Mouse (Mus musculus) frontal cortex, postnatal 36 days (tissue): Measurements from ENCODE around the gene S1pr3.

ENCODE experiments used
- DNase-seq, 2 experiments: peaks; one replicate each; pipeline ENCODE4 v3.0.0; 2022; ENCODE audit warnings: low spot score in 2 of 2

S1pr3 gene

DNA sequence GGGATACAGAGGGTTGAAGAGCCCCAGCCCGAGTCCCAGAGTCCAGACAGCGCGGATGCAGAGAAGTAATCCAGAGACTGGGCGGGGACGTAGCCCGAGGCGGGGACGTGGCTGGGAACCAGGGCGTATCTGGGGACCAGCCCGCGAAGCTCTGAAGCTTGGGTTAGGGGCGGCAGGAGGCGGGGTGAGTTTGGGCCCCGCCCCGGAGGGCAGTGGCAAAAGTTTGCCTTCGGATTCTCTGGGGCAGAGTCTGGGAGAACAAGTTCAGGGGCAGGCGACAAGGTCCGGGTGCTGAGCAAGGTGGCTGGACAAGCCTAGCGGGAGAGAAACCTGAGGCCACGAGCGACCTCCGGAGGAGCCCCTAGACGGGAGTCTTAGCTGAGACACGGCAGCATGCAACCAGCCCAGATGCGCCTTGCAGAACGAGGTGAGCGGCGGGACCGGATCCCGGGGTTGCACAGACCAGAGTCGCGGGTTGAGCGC lies at the start of gene S1pr3:
S1pr3 (plus strand) TSS at position 121 of the 483 bp plus-strand sequence.
- DNase-seq = no peak

DNA sequence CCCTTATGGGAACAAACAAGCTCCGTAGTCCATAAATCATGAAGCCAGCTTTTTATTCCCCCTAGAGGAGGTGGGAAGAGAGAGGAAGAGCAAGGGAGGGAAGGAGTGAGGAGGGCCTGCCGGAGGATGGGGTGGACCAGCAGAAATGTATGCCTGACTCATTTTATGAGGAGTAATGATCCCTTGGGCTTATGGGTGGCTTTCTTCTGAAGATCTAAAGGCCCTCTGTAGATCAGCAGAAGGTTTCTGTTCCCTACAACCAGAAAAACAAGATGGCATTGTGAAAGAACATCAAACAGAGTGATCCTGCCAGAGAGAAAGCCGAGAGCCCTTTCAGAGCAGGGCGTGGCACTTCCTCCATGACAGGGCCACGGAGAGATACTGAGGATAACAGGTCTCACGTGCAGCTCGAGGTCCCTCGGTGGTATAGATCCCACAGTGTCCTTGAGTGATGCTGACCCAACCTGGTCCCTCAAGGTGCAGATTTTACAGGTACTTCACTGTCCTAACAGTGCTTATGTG lies 47.9 kb upstream of the S1pr3 start:
- no peak for DNase-seq

DNA sequence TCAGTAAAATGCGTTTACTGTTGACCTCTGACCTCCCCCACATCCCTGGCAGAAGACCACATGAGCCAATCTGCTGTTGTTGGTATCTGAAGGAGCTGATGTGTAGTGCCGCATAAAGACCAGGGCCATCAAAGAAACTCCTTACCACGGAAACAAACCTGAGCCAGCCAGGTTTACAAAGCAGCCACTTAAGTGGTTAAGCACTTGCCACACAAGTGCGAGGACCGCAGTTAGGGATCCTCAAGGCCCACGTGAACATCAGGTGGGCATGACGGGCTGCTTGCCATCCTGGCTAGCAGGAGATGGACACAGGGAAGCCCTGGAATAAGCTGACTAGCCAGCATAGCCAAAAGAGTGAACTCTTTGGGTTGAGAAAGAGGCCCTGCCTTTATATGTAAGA lies 45.0 kb upstream of the S1pr3 start:
- DNase-seq = no peak

DNA sequence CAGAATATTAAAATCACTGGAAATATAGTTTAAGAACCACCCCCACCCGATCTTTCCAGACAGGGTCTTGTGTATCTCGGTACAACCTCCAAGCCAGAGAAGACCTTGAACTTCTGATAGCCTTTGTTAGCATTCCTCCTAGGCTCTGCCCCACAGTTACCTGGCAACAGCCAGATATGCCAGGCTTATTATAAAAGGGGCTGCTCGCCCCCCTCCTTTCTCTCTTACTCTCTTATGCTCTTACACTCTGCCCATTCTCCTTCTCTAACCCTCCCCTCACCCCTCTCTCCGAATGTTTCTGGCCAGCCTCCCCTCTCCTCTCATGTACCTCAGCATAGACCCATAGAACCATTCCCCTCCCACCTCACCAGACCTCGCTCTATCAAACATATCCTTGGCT lies 44.5 kb upstream of the S1pr3 start:
- no peak for DNase-seq

DNA sequence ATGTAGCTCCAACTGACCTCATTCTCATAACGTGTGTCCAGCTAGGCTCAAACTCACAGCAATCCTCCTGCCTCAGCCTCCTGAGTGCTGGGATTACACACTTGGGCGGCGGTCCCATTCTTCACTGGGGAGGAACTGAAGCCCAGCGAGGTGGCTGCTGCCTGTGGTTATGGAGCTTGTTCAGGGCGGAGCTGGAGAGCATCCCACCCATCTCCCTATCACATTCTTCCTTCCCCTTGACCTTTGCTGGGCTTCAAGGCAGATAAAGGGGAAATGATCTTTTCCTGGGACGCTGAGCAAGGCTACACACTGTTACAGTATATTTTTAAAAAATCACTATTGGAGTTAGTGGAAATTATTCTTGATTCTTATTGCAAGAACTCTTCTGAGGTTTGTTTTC lies 43.2 kb upstream of the S1pr3 start:
- DNase-seq = no peak

DNA sequence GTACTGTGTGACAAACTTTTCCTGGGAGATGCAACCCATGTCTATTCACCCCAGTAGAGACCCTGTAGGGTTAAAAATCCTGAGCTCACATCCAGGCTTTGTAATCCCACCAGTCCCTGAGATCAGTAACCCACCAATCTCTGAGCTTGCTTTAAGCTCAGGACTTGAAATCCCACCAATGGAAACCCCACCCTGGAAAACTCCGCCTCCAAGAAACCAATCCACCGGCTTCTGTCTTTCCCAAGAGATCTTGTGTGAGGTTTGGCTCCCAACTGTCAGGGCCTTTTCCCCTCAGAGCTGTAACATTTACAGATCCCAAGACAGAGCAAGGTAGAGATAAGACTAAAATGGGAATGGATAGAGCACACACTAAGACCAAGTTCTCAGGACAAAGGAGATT lies 40.1 kb upstream of the S1pr3 start:
- DNase-seq = no peak

DNA sequence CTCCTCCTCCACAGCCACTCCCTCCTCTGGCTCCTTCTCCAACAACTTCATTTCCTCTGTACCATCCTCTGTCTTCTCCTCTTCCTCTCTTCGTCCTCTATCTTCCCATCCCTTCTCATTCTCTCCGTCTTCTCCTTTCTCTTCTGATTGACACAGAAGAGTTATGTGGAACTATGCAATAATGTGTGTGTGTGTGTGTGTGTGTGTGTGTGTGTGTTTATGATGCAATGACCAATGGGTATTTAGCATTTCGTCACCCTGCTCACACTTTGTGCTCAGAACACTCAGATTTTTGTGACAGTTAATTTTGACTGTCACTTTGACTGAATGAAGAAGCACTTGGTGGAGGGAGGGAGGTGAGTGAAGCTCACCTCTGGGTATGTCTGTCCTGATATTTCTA lies 39.1 kb upstream of the S1pr3 start:
- no peak for DNase-seq

DNA sequence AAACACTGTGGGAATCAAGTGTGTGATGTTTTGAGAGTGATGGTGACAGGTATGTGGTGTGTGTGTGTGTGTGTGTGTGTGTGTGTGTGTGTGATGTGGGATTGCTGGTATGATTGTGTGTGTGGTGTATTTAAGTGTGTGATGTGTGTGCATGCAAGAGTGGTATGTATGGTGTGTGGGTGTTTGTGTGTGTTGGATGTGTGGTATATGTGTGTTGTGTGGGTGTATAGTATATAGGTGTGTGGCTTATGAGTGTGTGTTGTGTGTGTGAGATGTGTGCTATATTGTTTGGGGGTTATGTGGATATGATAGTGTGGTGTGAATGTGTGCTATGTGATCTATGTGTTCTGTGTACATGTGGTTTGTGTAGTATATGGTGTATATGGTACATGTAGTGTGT lies 35.4 kb upstream of the S1pr3 start:
- DNase-seq = no peak

DNA sequence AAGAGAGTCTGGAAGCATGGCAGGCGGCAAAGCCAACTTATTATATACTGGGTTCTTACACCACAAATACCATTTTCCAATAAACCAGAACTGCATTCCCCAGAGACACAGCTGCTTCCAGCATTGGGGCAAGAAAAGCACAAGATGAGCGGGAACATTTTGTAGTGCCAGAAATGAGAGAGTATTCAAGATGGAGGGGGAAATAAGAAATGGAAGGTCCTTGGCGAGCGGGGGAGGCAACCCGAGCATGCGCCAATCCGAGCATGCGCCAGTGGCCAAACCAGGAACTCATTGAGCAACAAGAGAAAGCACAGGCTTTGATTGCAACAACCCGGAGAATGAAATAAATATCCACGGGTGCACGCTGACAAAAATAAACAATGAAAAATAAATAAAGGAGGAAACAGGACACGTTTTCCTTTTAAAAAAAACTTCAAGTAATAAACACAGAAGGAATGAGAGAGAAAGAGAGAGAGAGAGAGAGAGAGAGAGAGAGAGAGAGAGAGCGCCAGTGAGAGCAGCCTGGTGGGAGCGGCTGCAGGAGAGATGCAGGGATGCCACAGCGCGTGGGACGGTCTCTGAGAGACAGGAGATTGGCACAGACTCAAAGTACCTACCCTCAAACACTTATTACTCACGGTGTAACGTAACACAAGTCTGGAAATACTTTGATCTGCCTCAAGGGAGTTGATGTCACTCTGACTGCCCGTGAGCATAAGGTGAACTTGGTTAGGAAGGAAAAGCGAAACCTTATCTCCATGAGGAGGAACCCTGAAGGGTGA lies 34.2 kb upstream of the S1pr3 start:
- DNase-seq = peak in 1 of 2 experiments; percentile 31

DNA sequence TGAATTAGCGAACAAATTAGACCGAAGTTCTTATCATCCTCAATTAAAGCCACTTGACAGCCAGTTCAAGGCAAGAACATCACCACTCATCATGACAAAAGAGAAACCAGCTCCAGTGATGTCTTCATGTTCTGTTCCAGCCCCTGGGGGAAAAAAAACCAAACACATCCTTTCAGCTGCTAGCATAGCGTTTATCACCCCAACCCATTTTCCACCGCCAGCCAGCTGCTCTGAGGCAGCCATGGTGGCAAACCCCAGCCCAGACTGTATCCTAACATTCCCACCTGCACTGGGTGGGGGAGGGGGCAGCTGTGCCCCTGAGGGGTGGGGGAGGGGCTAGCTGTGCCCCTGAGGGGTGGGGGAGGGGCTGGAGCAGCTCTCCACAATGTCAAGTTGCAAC lies 30.3 kb upstream of the S1pr3 start:
- no peak for DNase-seq

DNA sequence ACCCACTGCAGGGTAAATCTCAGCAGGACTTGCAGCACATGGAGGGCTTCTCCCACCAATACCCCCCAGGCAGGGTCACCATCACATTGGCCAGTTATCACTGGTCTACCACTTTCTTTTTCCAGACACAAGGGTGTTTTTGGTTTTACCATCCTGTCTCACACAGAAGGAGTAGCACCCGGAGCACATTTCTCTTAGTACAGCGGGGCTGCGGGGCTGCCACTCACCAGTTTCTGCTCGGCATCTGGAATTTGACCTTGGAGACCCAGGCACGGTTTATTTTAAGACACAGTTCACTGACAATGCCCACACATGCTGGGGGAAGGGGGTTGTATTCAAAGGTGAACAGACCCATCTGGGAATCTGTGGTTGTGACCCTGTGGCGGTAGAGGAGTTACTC lies 28.8 kb upstream of the S1pr3 start:
- no peak for DNase-seq

DNA sequence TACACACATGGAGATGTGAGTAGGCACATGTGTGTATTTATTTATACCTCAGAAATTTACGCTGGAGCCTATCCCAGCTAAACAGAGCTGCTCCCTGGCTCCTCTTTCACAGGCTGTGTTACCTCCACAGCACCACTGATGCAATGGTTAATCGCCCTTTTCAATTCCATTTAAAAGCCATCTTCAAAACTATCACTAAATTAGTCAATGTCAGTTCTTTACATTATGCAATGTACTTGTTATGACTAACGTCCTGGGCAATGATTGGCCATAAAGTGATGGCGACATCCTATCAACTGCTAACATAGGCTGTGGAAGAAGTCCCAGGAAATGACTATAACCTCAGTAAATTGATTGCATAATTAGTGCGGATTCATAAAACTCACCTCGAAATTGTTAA lies 26.9 kb upstream of the S1pr3 start:
- DNase-seq = no peak

DNA sequence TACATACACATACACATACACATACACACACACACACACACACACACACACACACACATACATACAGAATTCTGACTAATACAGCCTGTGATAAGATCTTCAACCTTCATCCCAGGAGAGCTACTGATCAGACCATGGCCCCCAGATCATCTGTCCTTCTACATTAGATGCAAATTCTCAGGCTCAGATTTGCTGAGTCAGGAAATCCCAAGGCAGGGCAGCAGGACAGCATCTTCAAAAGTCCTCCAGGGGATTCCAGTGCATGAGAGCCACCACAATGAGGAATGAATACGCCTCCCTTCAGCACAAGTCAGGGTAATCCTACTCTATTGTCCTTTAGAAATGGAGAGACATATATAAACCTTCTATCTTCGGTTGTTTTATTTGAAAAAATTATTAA lies 23.5 kb upstream of the S1pr3 start:
- DNase-seq = no peak

DNA sequence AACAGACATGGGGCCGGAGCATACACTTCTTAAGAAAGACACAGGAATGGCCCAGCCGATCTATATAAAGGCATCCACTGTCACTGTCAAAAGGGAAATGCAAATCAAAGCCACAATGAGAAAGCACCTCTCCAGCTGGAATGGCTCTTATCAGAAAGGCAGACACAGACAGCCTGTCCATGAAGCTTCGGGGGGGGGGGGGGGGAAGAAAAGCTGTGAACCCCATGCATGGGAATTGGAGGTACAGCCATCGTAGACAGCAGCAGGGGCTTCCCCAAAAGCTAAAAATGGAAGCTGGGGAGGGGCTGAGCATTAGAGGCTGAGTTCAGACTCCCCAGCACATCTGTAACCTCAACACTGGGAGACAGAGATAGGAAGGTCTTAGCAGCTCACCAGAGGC lies 20.5 kb upstream of the S1pr3 start:
- no peak for DNase-seq

DNA sequence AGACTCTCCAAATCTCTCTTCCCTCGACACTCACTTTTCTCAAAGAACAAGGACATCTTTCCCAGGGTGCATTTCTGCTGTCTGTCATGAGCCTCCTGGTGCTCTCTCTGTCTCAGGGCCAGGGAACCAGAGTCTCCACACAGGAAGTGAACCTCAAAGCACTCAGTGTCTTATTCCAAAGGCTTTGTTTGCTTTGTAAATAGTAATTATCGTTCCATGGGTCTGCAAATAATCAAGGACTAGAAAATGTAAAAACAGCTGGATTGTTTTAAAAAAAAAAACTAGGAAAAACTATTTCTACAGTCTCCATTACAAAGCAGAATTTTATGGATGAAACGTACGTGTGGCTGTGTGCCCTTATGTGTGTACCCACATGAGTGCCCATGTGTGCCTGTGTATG lies 18.0 kb upstream of the S1pr3 start:
- DNase-seq = no peak

DNA sequence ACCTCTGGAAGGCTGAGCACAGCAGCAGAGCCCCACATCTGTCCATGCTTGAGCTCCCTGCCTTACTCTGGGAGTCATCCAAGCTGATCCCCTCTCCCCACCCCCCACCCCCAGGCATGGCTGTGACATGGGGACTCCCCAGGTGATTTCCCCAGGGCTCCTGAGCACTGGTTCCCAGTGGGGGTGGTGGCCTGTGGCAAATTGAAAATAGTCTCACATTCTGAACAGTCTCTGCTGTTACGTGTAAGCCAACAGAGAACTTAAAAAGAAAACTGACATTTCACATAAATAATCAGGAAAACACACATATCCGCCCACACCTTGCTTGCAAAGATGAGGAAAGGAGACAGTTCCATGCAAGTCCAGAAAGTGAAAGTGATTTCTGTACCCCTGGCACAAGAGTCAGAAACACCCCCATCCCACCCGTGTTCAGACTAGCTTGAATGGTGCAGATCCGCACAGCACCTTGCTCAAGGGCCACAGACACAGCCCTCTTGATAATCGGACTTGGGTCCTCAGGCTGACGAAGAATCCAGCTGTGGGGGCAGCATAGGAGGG lies 17.0 kb upstream of the S1pr3 start:
- no peak for DNase-seq

DNA sequence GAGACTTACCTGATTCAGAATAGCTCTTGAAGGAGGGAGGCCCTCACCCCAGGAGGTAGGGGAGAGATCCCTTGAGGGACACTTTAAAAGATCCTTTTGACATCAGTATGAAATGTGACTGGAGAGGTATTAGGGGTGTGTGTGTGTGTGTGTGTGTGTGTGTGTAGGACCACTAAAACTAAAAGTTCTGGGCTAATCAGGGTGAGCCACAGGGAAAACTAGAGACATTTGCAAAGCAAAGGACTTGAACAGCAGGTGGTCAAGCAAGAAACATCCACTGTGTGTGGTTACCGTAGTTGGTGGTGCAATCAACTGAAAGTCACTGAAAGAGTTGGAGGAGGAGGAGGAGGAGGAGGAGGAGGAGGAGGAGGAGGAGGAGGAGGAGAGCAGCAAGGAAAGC lies 16.2 kb upstream of the S1pr3 start:
- DNase-seq = no peak

DNA sequence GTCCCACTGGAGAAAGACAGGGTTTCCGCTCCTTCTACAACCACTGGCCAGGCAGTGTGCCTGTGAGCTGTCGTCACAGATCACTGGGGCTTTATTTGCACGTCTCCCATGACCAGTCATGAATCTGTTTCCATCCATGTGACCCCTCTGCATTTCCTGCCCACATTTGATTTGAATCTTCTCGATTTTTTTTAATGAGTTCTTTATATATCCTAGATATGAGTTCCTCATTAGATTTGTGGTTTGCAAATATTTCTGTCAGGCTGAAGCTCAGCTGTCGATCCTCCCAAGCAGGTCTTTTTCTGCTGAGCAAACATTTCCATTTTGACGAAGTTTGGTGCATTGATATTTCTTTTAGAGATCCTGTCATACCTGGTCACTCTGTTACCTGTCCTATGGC lies 10.6 kb upstream of the S1pr3 start:
- DNase-seq = no peak

DNA sequence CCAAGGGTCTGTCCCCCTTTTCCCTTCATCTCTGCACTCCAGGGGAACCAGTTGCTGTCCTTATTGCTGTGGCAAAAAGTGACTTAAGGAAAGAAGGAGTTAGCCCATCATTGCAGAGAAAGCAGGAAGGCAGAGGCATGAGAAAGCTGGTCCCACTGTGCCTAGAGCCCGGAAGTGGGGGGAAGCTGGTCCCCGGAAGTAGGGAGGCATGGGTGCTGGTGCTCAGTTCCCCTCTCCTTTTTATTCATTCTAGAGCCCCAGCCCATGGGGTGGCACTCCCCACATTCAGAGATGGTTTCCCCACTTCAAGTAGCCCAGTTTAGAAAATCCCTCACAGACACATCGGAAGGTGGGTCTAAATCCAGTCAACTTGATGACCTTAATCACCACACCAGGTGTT lies 8.9 kb upstream of the S1pr3 start:
- no peak for DNase-seq

DNA sequence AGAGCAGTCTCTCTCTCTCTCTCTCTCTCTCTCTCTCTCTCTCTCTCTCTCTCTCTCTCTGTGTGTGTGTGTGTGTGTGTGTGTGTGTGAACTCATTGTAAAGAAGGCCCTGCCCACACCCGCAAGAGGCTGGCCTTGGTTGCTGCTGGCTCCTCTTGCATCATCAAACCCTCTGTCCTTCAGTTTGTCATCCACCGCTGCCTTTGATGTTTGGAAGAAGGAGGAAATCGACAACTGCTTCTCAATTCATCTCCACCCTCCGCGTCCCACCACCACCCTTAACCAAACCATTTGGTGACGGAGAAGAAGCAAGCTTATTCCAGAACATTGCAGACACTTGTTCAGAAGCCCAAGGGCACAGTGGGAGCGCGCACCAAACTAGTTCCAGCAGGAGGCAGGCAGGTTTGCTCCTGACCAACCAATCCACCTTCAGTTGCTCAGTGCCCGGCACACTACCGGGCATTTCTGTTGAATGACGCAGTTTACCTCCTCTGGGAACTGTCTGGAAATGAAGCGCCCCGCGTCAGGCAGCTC lies 8.2 kb upstream of the S1pr3 start:
- DNase-seq = no peak

DNA sequence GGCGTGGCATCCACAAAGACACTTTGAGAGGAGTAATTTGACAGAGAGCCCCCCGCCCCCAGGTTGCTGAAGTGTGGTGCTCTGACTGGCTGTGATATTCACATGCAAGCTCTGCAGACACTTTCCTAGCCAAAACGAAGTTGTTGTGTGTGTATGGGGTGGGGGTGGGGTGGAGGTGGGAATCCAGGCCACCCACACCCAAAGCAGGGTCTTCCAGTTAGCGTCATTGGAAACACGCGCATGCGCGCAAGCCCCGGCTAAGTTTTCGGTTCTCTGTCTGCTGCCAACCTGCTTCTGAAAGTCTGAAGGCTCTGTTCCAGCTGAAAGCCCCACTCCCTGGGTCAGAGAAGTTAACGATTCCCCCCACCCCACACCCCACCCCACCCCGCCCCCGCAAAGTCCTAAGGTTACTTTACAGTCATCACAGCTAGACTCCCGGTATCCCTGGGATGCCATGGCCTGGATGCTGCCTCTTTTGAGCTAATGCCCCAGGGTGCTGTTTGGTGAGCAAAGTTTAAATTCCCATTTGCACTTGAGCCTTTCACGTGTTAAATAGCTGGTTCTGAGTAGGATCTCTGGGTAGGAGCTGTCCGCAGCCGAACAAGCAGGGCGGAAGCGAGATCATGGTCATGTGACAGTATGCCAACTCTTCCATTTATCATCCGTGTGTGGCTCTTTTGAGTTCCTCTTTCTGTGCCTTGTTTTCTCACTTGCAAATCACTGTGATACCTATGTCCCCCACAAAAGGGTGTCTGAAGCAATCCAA lies 7.5 kb upstream of the S1pr3 start:
- DNase-seq = no peak

DNA sequence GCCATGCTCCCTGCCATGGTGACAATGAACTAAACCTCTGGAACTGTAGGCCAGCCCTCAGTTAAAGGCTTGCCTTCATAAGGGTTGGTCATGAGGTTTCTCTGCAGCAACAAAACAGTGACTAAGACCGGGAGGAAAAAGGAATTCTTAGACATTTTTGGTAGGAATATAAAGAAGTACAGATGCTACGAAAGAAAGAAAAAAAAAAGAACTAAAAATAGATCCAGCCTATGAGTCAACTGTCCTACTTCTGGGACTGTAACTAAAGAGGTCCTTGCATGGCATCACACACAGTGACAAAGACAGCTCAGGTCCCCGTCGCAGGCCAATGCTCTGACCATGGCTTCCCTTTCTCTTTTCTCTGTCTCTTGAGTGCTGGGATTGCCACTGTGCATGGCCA lies 3.9 kb upstream of the S1pr3 start:
- DNase-seq = no peak
